Mouse (Mus musculus): ENCODE data around the gene Tle4.

The Tle4 gene

DNA sequence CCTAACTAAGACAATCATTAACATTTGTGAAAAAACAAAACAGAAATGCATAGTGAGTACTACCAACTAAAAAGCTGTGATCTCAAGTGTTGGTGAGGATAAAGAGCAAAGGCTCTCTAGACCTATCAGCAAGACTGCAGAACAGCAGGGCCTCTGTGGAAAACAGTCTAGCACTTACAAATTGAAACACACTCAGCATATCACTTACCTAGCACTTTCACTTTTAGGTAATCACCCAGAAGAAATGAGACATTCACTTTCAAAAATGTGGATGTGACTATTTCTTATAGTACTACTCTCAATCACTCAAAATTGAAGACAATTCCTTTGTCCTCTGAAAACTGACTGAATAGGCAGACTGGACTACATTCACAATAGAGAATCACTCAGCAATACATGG is 63.4 kb downstream of the Tle4 start:
- in situ Hi-C loops (cut with MboI; ENCODE audit: low sequenced_read_pairs), result no loop called here

DNA sequence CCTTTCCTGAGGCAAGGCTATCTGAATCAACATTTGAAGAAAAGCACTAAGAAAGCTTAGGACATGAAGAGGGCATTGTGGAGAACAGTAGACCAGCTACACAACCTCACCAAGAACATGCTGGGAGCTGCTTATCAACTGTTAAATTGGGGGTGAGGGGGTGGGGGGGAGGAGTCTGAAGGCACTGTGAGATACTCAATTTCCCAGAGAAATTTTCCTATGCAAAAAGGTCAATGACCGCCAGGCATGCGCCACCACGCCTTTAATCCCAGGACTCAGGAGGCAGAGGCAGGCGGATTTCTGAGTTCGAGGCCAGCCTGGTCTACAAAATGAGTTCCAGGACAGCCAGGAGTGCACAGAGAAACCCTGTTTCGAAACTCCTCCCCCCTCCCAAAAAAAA is 65.0 kb downstream of the Tle4 start:
- in situ Hi-C loops (cut with MboI; ENCODE audit: low sequenced_read_pairs), result no loop called here

DNA sequence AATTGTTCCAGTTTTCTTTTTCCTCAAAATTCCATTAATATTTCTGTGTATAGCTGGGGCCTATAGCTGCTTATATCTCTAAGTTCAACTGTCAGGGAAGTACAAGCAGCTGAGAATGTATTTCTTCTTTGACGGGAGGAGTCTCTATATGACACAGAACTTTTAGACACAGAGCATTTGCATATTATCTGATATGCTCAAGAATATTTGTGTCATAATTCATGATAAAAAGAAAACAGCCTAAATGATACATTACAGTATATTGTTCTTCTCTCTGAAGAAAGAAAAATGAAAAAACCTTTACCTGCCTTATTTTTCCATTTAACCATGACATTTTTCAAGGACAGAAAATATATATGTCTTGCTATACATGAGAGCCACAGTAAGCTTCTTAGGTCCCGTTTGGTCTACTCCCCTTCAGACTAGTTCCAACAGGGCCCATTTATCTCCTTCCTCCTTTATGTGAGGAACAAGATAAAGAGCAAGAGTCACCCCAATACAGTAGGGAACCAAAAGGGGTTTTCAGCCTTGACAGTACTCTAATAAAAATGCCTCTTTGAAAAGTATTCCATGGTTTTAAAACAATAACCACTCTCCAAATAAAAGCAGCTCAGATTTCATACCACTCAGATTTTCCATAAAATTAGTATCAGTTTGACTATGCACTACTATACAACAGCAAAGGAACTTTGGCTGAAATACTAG is 77.6 kb downstream of the Tle4 start:
- in situ Hi-C loops (cut with MboI; ENCODE audit: low sequenced_read_pairs), result no loop called here

GRCm38 (mm10) chr19:14519186-14519585 is 78.7 kb downstream of the Tle4 start:
- in situ Hi-C loops (cut with MboI; ENCODE audit: low sequenced_read_pairs), result no loop called here

DNA sequence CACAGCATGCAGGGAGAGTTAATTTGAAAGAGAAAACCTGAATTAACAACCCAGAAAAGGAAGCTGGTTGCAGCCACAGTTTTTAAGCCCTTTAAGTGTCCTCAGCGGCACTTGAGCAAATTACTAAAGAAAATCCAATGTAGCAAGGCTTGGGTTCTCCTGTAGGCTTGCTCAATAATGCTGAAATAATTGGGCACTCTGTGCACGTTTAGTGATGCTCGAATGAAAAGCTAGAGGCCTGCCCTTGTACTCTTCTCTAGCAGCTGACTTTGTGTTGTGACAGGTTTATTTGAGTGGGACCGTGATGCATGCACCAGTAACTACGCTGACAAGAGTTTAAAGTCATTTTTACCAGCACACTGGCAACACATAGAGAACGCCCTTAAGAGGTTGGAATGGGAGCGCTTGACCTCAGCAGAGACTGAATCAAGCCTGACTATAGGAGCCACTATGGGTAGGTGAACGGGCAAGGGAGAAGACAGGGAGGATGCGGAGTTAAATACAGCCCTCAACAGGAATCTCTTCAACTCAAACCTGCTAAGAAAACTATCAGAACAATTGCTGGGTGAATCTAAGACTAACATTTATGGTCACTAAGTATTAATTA is 79.3 kb downstream of the Tle4 start:
- in situ Hi-C loops (cut with MboI; ENCODE audit: low sequenced_read_pairs), result no loop called here

DNA sequence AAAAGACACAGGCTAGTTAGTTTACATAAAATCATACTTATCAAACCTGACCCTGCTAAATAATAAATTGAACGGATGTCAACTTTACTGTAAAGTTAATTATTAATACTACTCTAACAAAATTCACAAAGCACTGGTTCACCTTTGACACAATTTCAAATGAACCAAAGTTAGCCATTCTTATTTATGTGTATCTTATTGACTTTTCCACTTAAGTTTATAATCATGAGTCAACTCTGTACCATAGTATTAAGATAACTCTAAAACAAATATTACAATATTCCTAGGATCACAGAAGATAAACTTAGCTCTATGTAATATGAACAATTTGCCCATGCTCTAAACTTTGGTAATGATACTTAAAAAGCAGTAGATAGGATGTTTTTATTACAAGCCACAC is 81.4 kb downstream of the Tle4 start:
- in situ Hi-C loops (cut with MboI; ENCODE audit: low sequenced_read_pairs), result no loop called here

GRCm38 (mm10) chr19:14508819-14509218 is 89.0 kb downstream of the Tle4 start:
- in situ Hi-C loops (cut with MboI; ENCODE audit: low sequenced_read_pairs), result no loop called here

- in situ Hi-C loops (cut with MboI; ENCODE audit: low sequenced_read_pairs), result no loop called here
These were observed 89.9 kb downstream of the Tle4 start for GRCm38 (mm10) chr19:14507911-14508310.

- in situ Hi-C loops (cut with MboI; ENCODE audit: low sequenced_read_pairs), result no loop called here
These were observed 90.8 kb downstream of the Tle4 start for GRCm38 (mm10) chr19:14506875-14507670.

DNA sequence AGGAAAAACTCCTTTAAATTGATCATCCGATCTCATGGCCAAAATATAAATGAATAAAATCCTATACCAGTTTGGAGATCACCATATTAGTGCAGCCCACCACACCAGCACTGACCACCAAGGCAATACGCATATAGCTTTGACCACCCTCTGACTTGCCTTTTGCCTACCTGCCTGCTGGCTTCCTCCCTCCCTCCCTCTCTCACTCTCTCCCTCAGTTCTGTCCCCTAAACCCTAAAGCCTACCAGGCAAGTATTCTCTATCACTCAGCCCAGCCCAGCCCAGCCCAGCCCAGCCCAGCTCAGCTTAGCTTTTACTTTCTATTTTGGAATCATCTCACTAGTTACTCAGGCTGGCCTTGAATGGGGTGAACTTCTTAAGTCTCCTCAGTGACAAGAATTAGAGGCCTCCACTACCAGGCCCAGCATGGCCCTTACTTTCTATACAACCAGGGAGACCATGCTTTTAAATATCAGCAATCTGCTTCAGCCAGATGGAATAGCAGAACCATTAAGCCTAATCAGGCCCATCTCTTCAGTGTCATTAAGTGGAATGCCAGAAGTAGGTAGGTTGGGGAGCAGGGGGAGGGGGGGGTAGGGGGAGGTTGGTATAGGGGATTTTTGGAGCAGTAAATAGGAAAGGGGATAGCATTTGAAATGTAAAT is 91.8 kb downstream of the Tle4 start:
- in situ Hi-C loops (cut with MboI; ENCODE audit: low sequenced_read_pairs), result no loop called here

- in situ Hi-C loops (cut with MboI; ENCODE audit: low sequenced_read_pairs), result no loop called here
These were observed 92.5 kb downstream of the Tle4 start for GRCm38 (mm10) chr19:14505401-14505800.

DNA sequence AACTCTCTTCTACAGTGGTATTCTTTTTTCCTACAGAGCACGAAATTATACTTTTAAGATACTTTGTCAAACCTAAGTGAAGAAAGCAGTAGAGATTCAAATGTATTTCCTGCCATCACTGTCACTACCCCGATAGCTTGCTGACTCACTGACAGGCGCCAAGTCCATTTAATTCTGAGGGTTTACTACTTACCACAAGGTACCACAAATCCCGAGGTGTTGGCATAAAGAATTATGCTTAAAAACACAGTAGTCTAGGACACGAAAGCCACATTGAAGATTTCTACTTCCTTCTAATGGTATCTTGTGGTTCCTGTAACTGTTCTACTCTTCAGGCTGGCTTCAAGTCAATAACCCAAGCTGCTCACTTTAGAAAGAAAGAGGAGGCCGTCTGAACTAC is 94.0 kb downstream of the Tle4 start:
- in situ Hi-C loops (cut with MboI; ENCODE audit: low sequenced_read_pairs), result no loop called here

DNA sequence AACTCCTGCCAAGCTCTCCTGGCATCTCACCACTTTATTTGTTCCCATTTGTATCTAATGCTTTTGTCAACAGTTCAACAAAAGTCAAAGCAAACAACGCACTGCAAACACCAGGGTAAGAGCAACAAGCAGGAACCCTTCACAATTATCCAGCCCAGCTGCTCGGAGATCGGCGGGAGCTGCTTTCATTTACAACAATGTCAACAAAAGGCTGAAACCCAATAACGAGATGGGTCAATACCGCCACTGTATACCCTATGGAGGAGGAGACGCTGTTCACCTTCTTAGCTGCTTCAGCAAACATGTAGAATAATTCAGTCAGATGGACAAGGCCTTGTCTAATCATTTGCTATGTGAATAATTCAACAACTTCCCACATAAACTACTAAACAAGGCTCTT is 95.6 kb downstream of the Tle4 start:
- in situ Hi-C loops (cut with MboI; ENCODE audit: low sequenced_read_pairs), result no loop called here

DNA sequence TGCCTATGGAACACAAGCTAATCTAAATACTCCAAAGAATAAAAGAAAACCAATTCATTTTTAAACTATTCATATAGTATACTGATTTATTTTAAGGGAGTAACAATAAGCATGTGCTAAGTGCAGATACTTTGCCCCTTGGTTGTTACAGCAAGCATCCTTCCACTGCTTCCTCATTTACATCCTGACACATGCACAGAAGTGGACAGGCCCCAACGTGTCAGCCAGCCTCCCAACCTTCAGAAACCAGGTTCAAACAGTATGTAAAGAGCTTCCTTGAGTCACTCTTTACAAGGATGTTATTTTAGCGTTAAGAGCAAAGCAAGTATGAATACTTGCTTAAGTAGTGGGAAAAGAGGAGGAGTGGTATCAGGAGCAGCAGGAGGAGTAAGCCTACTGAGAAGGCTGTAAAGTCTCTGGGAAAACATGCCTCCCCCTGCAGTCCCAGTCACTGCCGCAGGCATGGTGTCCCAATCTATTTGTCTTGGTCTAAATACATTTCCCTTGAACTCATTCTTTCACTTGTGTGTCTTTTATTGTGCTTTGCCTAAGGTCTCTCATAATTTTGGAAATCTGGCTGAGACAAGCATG is 97.9 kb downstream of the Tle4 start:
- in situ Hi-C loops (cut with MboI; ENCODE audit: low sequenced_read_pairs), result no loop called here

GRCm38 (mm10) chr19:14493047-14493446 is 104.8 kb downstream of the Tle4 start:
- in situ Hi-C loops (cut with MboI; ENCODE audit: low sequenced_read_pairs), result no loop called here

GRCm38 (mm10) chr19:14487180-14487579 is 110.7 kb downstream of the Tle4 start:
- in situ Hi-C loops (cut with MboI; ENCODE audit: low sequenced_read_pairs), result no loop called here

- in situ Hi-C loops (cut with MboI; ENCODE audit: low sequenced_read_pairs), result no loop called here
These were observed 112.7 kb downstream of the Tle4 start for GRCm38 (mm10) chr19:14485176-14485575.

DNA sequence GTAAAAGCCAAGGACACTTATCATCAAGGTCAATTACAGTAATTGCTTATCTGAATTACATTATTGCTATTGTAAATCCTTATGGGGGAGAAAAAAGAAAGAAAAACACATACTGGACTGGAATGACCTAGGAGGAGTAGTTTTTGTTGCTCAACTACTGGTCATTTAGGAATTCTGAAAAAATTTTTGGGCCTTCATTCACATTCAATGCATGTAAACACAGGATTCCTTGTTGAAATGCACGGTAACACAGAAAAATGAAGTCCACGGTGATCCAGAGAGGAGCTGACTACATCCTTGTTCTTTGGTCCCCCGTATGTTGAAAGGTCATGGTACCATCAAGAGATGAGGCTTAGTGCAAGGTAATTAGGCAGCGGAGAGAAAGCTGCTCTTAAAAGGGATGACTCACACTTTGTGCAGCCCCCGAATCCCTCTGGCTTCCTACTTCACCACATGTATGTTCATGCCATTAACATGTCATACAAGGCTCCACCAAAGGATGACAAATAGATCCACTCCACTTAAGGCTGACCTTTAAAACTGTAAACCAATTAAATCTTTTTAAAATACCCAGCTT is 115.2 kb downstream of the Tle4 start:
- in situ Hi-C loops (cut with MboI; ENCODE audit: low sequenced_read_pairs), result no loop called here

GRCm38 (mm10) chr19:14481796-14482561 is 115.9 kb downstream of the Tle4 start:
- in situ Hi-C loops (cut with MboI; ENCODE audit: low sequenced_read_pairs), result no loop called here

DNA sequence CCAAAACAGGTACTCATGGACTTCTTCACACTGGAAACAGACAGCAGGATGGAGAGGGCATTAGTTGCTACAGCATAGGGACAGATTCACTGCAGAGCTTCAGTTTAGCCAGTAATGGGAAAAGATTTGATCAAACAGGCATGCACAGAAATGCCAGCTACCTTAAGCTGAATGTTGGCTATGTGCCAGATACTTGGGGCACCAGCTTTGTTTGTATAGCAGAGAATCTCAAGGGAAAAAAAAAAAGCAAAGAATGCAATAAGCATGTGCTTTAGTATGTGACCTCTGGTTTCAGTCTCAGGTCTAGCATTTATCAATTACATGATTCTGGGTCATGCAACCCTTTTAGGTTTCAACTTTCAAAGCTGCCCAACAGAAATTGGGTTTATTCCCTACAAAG is 118.1 kb downstream of the Tle4 start:
- in situ Hi-C loops (cut with MboI; ENCODE audit: low sequenced_read_pairs), result no loop called here

Measured in CH12F3 (cell line).